Mouse (Mus musculus) forebrain, embryonic 12.5 days (tissue): Measurements from ENCODE around the gene Hspa1b. TPM values are rescaled to one million over a fixed set of nuclear protein-coding genes. Genes with fewer than 3 reads are reported as not detected.

Experiments used
- ATAC-seq: fragments of 200-750 bp; cut with Nextera tagmentation; 2 replicates; pipeline ENCODE4 v1.8.0; 2017; ENCODE audit warnings: moderate TSS enrichment; ENCODE audit not compliant: low FRiP score
- H3K27ac ChIP-seq: fragments of 300-500 bp; sonication (generic); 2 replicates; pipeline ENCODE4 v1.5.1; 2016; ENCODE audit warnings: mild to moderate bottlenecking
- H3K27me3 ChIP-seq: fragments of 300-500 bp; sonication (generic); 2 replicates; pipeline ENCODE4 v1.6.1; 2016; ENCODE audit warnings: mild to moderate bottlenecking
- H3K36me3 ChIP-seq: fragments of 300-500 bp; sonication (generic); replicated peaks from 2 replicates; pipeline ENCODE4 v1.6.1; 2016; ENCODE audit warnings: mild to moderate bottlenecking
- H3K4me1 ChIP-seq: fragments of 300-500 bp; sonication (generic); 2 replicates; pipeline ENCODE4 v1.6.1; 2016
- H3K4me2 ChIP-seq: fragments of 300-500 bp; sonication (generic); 2 replicates; pipeline ENCODE4 v1.6.1; 2016; ENCODE audit warnings: mild to moderate bottlenecking, moderate library complexity
- H3K4me3 ChIP-seq: fragments of 300-500 bp; sonication (generic); replicated peaks from 2 replicates; pipeline ENCODE4 v1.5.1; 2016; ENCODE audit warnings: mild to moderate bottlenecking
- H3K9ac ChIP-seq: fragments of 300-500 bp; sonication (generic); 2 replicates; pipeline ENCODE4 v1.6.1; 2016; ENCODE audit warnings: mild to moderate bottlenecking
- H3K9me3 ChIP-seq: fragments of 300-500 bp; sonication (generic); 2 replicates; pipeline ENCODE4 v1.6.1; 2016
- WGBS: fragments of 180-500 bp; shearing (Covaris S2); methylation state at CpG from one replicate; pipeline ENCODE4 v1.1.7; 2016; 5-methylcytosine and 5-hydroxymethylcytosine counted together
- polyA plus RNA-seq: library from polyadenylated mRNA; unstranded; fragments of >200 nt; fragmentation: Nextera tagmentation; extraction: Ambion mirVana; gene quantifications from 2 replicates; pipeline ENCODE4 v1.2.1, GENCODE M21; 2016

Hspa1b gene
- polyA plus RNA-seq, 1 experiment from 2014 or later: 0.11 TPM

GRCm38 (mm10) chr17:34910982-34911381 is 48.1 kb downstream of the Hspa1b start:
- Histone ChIP-seq H3K36me3 (peaks cover 82% of the 10 kb centered on the region), H3K27me3 (no peaks in the 10 kb centered on the region)
- WGBS: 93% methylated on average over 10 of the region's 10 CpGs

More at GRCm38 (mm10) chr17:34910982-34911381, 48.1 kb downstream of the Hspa1b start:
- no peak overlapping the region for H3K4me2 ChIP-seq
- no peaks in the 10 kb centered on the region for H3K4me1 ChIP-seq
- no peak overlapping the region for H3K27ac ChIP-seq
- no peaks in the 10 kb centered on the region for H3K9me3 ChIP-seq
- ATAC-seq: no peak
- H3K9ac ChIP-seq: no peak overlapping the region
- no peak overlapping the region for H3K4me3 ChIP-seq

Other genes starting within 250 kb of the Hspa1b start
- gene C4b, start 215.4 kb downstream of the Hspa1b start, polyA plus RNA-seq: not detected in 2 replicates
- gene Cyp21a1, start 154.7 kb downstream of the Hspa1b start, polyA plus RNA-seq: not detected in 2 replicates
- gene Stk19, start 122.3 kb downstream of the Hspa1b start, polyA plus RNA-seq: 28.6 and 32.7 TPM in 2 replicates
- 72.9 and 77.6 TPM in 2 replicates for gene Dxo, start 122.2 kb downstream of the Hspa1b start, polyA plus RNA-seq
- gene Skiv2l, start 109.0 kb downstream of the Hspa1b start, polyA plus RNA-seq: 61.8 and 64.8 TPM in 2 replicates
- gene Nelfe, start 108.8 kb downstream of the Hspa1b start, polyA plus RNA-seq: 124 and 133 TPM in 2 replicates
- 2.9 and 3.6 TPM in 2 replicates for gene Cfb, start 96.7 kb downstream of the Hspa1b start, polyA plus RNA-seq
- gene Zbtb12, start 79.8 kb downstream of the Hspa1b start, polyA plus RNA-seq: 9.2 and 10.4 TPM in 2 replicates
- not detected in 2 replicates for gene Gm20547, start 77.2 kb downstream of the Hspa1b start, polyA plus RNA-seq
- 1.3 and 1.6 TPM in 2 replicates for gene C2, start 61.0 kb downstream of the Hspa1b start, polyA plus RNA-seq
- gene Ehmt2, start 60.8 kb downstream of the Hspa1b start, polyA plus RNA-seq: 111 and 114 TPM in 2 replicates
- not detected in 2 replicates for gene Slc44a4, start 44.8 kb downstream of the Hspa1b start, polyA plus RNA-seq
- gene Neu1, start 28.0 kb downstream of the Hspa1b start, polyA plus RNA-seq: 16.2 and 16.9 TPM in 2 replicates
- gene Gm20481, start 10.7 kb upstream of the Hspa1b start, polyA plus RNA-seq: not detected in 2 replicates
- 2.0 and 2.3 TPM in 2 replicates for gene Hspa1a, start 12.9 kb upstream of the Hspa1b start, polyA plus RNA-seq
- 1.2 and 1.3 TPM in 2 replicates for gene Hspa1l, start 13.5 kb upstream of the Hspa1b start, polyA plus RNA-seq
- gene Lsm2, start 22.6 kb upstream of the Hspa1b start, polyA plus RNA-seq: 226 and 238 TPM in 2 replicates
- gene Vars, start 41.7 kb upstream of the Hspa1b start, polyA plus RNA-seq: 158 and 159 TPM in 2 replicates
- 0.17 and 0.27 TPM in 2 replicates for gene Vwa7, start 57.3 kb upstream of the Hspa1b start, polyA plus RNA-seq
- gene Sapcd1, start 68.8 kb upstream of the Hspa1b start, polyA plus RNA-seq: 7.4 and 7.7 TPM in 2 replicates
- 5.3 and 5.6 TPM in 2 replicates for gene Msh5, start 87.5 kb upstream of the Hspa1b start, polyA plus RNA-seq
- 152 and 155 TPM in 2 replicates for gene Clic1, start 90.7 kb upstream of the Hspa1b start, polyA plus RNA-seq
- gene Ddah2, start 99.8 kb upstream of the Hspa1b start, polyA plus RNA-seq: 513 and 534 TPM in 2 replicates
- gene Ly6g6c, start 106.2 kb upstream of the Hspa1b start, polyA plus RNA-seq: not detected in 2 replicates
- gene Mpig6b, start 106.9 kb upstream of the Hspa1b start, polyA plus RNA-seq: 0.40 and 0.54 TPM in 2 replicates
- gene Ly6g6e, start 117.7 kb upstream of the Hspa1b start, polyA plus RNA-seq: 0.28 and 0.50 TPM in 2 replicates
- gene Ly6g6d, start 118.8 kb upstream of the Hspa1b start, polyA plus RNA-seq: 0.29 and 1.6 TPM in 2 replicates
- gene Ly6g6f, start 126.4 kb upstream of the Hspa1b start, polyA plus RNA-seq: 0.17 and 0.18 TPM in 2 replicates
- 59.2 and 70.7 TPM in 2 replicates for gene Abhd16a, start 130.0 kb upstream of the Hspa1b start, polyA plus RNA-seq
- not detected in 2 replicates for gene Ly6g5c, start 149.0 kb upstream of the Hspa1b start, polyA plus RNA-seq
- gene Ly6g5b, start 156.2 kb upstream of the Hspa1b start, polyA plus RNA-seq: 0.96 and 1.5 TPM in 2 replicates
- gene Gpank1, start 162.2 kb upstream of the Hspa1b start, polyA plus RNA-seq: 27.4 and 28.1 TPM in 2 replicates
- 283 and 284 TPM in 2 replicates for gene Csnk2b, start 162.8 kb upstream of the Hspa1b start, polyA plus RNA-seq
- gene D17H6S53E, start 167.1 kb upstream of the Hspa1b start, polyA plus RNA-seq: 5.3 and 7.2 TPM in 2 replicates
- 0.46 and 0.63 TPM in 2 replicates for gene Apom, start 172.8 kb upstream of the Hspa1b start, polyA plus RNA-seq
- 88.9 and 97.8 TPM in 2 replicates for gene Bag6, start 175.9 kb upstream of the Hspa1b start, polyA plus RNA-seq
- gene Prrc2a, start 205.7 kb upstream of the Hspa1b start, polyA plus RNA-seq: 221 and 231 TPM in 2 replicates
- 4.3 and 4.9 TPM in 2 replicates for gene Aif1, start 216.8 kb upstream of the Hspa1b start, polyA plus RNA-seq
- gene Lst1, start 229.2 kb upstream of the Hspa1b start, polyA plus RNA-seq: 4.0 and 4.8 TPM in 2 replicates
- gene Ltb, start 235.2 kb upstream of the Hspa1b start, polyA plus RNA-seq: not detected in 2 replicates
- gene Tnf, start 242.8 kb upstream of the Hspa1b start, polyA plus RNA-seq: not detected in 2 replicates
- not detected in 2 replicates for gene Lta, start 246.1 kb upstream of the Hspa1b start, polyA plus RNA-seq